In the genomic region with DNA sequence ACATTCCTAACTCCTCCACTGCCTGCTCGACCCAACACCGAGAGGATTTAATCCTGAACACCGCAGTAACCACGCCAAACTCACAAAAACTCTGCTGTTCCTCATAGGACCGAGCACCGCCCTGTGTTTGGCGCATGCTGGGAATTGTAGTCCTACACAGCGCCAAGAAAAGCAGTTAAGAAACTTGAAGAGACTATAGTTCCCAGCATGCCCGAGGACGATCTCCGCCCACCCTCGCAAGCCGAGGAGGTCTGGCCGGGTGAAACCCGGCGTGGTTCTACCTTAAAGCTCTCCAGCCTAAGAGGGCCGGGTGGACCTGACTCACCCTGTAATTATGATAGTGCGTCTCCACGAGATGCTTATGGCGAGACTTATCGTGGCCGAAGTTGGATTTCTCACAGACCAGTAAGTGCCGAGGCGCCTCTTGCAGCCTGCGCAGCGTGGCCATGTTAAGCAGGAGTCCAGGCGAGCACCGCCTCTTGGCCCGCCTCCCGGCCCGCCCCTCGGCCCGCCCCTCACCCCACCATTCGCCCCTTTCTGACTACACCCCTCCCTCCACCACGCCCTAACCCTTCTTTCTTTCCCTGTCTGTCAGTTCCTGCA, we compare ENCODE assay signal across 8 mouse cellular contexts. TPM values are rescaled to one million over a fixed set of nuclear protein-coding genes. Genes with fewer than 3 reads are reported as not detected.
DNase-seq lines count a peak whose midpoint lies in the region; ATAC-seq and TF ChIP-seq lines count a peak whose summit lies in the region.

A gene (minus strand): TSS at position 481 of the 603 bp plus-strand sequence.

- peak within 1 kb of the TSS; percentile 44 for H3K9ac ChIP-seq in hindbrain, postnatal 0 days (replicated peaks; ENCODE audit: low read length)

- intact Hi-C loops in gastrocnemius, adult 2 months (cut with DNase I) = no loop called here
- intact Hi-C loops in left cerebral cortex, adult 2 months (cut with DNase I) = no loop called here

- peak; percentile 96 for DNase-seq in ZHBTc4 (ENCODE audit: low read depth, low spot score)
- peak; percentile 93 for DNase-seq in gastrocnemius, adult 2 months
- DNase-seq in hindbrain, postnatal 0 days (ENCODE audit: low spot score) = peak; percentile 96
- peak; percentile 85 to 88 for DNase-seq in left cerebral cortex, adult 2 months (ENCODE audit: extremely low spot score in 1 of 2, low spot score in 2 of 2)
- DNase-seq in right cerebral cortex, adult 2 months (ENCODE audit: low spot score in 2 of 2) = peak; percentile 90 to 97
- DNase-seq in urinary bladder, postnatal 14 days (ENCODE audit: low spot score) = peak; percentile 90

- peak within 1 kb of the TSS; percentile 92 for H3K4me3 ChIP-seq in gastrocnemius, adult 2 months
- H3K4me3 ChIP-seq in hindbrain, postnatal 0 days (ENCODE audit: low read length) = peak within 1 kb of the TSS; percentile 60
- H3K4me3 ChIP-seq in left cerebral cortex, adult 2 months = peak within 1 kb of the TSS; percentile 73

- H3K9me3 ChIP-seq in hindbrain, postnatal 0 days (ENCODE audit: low read length) = no peaks in the 10 kb centered on the region

- under 1% methylated on average over 33 of the region's 35 CpGs for WGBS in hindbrain, postnatal 0 days

- H3K4me2 ChIP-seq in hindbrain, postnatal 0 days (ENCODE audit: low read depth, low read length) = peak within 1 kb of the TSS; percentile 73

- H3K36me3 ChIP-seq in hindbrain, postnatal 0 days (ENCODE audit: insufficient read depth, low read length) = no peaks in the 10 kb centered on the region

- no peaks in the 10 kb centered on the region for H3K4me1 ChIP-seq in hindbrain, postnatal 0 days (ENCODE audit: insufficient read depth, low read length)

- no peaks in the 10 kb centered on the region for H3K27me3 ChIP-seq in hindbrain, postnatal 0 days (ENCODE audit: insufficient read depth, low read length)

- peak within 1 kb of the TSS; percentile 94 for H3K27ac ChIP-seq in gastrocnemius, adult 2 months
- no peak within 1 kb of the TSS; the same call in 1 of the 2 replicates for H3K27ac ChIP-seq in hindbrain, postnatal 0 days
- H3K27ac ChIP-seq in left cerebral cortex, adult 2 months = peak within 1 kb of the TSS; percentile 66

- ATAC-seq in common myeloid progenitor, adult 5-6 weeks (replicated peaks; ENCODE audit: low read depth, poor library complexity, severe bottlenecking) = peak; percentile 99
- ATAC-seq in hindbrain, postnatal 0 days = peak; percentile 100
- ATAC-seq in megakaryocyte, adult 5-6 weeks (ENCODE audit: poor library complexity, severe bottlenecking) = peak; percentile 99

- no peak for TF ChIP-seq CTCF in gastrocnemius, adult 2 months (IDR thresholded peaks at IDR 0.05)
- TF ChIP-seq CTCF in hindbrain, postnatal 0 days (IDR thresholded peaks at IDR 0.05; ENCODE audit: low read depth) = no peak
- no peak for TF ChIP-seq CTCF in left cerebral cortex, adult 2 months (IDR thresholded peaks at IDR 0.05)

RNA-seq across cellular contexts. Expression of the gene that starts here (rescaled TPM):
- total RNA-seq in common myeloid progenitor, adult 5-6 weeks (2017) = 15.9 and 16.5 TPM in 2 replicates
- total RNA-seq in gastrocnemius, adult 2 months (2021) = 10 to 100 TPM; 13.9 to 15.1 TPM
- total RNA-seq in hindbrain, postnatal 0 days (2014; rRNA removed) = 3.0 and 3.3 TPM in 2 replicates
- polyA plus RNA-seq in hindbrain, postnatal 0 days (2015; fragmentation: Nextera tagmentation; extraction: Ambion mirVana) = 8.7 and 9.5 TPM in 2 replicates
- 1 to 10 TPM; 5.5 to 5.8 TPM for total RNA-seq in left cerebral cortex, adult 2 months (2021)
- 4.5 and 5.0 TPM in 2 replicates for total RNA-seq in megakaryocyte, adult 5-6 weeks (2015)
- 2.3 and 3.7 TPM in 2 replicates for total RNA-seq in megakaryocyte, adult 5-6 weeks (2017)
